Mouse (Mus musculus) lung, postnatal 0 days (tissue): Measurements from ENCODE around the gene Shisa8.

Experiments
- CTCF ChIP-seq: IDR thresholded peaks from 2 replicates; pipeline ENCODE4 v1.5.1; 2016; ENCODE audit warnings: antibody characterized with exemption, mild to moderate bottlenecking
- EP300 ChIP-seq: IDR thresholded peaks from 2 replicates; pipeline ENCODE4 v1.6.1; 2016; ENCODE audit warnings: antibody characterized with exemption, mild to moderate bottlenecking, control low read depth

GRCm38 (mm10) chr15:82197246-82197750 lies 15.3 kb downstream of the Shisa8 start:
- TF ChIP-seq CTCF: no peak
- no peak for TF ChIP-seq EP300
